Mouse (Mus musculus): ENCODE data around the gene Nutf2.

DNA sequence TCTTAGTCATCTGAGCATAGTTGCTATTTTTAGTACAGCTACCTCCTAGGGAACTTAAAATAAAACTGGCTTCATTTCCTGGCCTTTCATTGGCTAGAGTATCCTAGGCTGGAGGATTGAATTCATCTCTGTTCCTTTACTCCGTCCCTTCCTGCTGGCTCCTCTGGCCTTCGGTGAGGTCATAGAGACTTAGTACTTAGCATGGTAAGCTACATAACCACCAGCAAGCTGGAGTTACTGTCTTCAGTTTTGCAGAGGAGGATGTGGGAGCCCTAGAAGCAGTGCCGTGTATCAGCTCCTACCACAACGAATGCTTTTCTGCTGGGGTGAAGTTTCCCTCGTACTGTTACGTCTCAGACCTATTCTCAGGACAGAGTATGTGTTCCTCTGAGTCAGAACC lies 13.9 kb downstream of the Nutf2 start:
- no peak for TF ChIP-seq CTCF (IDR thresholded peaks at IDR 0.05; ENCODE audit: borderline replicate concordance, insufficient read depth, low read depth, low read length)
- TF ChIP-seq POLR2A (IDR thresholded peaks at IDR 0.05; ENCODE audit: borderline replicate concordance, insufficient read depth, low read length): no peak
